Mouse (Mus musculus) liver, postnatal 0 days (tissue): ENCODE results near the gene Gca.

Experiments used
- CTCF ChIP-seq: sonication (generic); IDR thresholded peaks from 2 replicates; pipeline ENCODE4 v1.5.1; 2016; ENCODE audit warnings: antibody characterized with exemption, low read depth
- EP300 ChIP-seq: IDR thresholded peaks from 2 replicates; pipeline ENCODE4 v1.6.1; 2016; ENCODE audit warnings: antibody characterized with exemption, low read depth, mild to moderate bottlenecking

DNA sequence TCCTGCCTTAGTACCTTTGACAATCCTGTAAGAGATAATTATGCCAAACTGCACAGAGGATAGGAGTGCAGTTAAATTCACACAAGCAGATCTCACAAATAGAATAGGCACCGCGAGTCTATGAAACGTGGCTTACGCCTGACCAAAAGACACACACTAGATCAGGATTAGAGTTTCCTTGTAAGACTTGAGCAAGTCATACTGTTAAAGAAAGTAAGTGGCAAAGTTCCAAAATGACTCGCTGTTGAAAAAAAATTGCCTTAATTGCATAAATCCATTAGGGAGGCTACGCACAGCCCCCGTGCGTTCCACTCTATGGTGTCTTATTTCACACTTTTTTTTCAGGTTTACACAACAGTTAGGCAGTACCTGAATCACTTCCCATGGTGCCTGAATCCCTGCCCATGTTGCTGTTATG, 41.1 kb upstream of the Gca start:
- no peak for TF ChIP-seq CTCF
- no peak for TF ChIP-seq EP300
